Mouse (Mus musculus): ENCODE data around the gene Ctdsp2.

DNA sequence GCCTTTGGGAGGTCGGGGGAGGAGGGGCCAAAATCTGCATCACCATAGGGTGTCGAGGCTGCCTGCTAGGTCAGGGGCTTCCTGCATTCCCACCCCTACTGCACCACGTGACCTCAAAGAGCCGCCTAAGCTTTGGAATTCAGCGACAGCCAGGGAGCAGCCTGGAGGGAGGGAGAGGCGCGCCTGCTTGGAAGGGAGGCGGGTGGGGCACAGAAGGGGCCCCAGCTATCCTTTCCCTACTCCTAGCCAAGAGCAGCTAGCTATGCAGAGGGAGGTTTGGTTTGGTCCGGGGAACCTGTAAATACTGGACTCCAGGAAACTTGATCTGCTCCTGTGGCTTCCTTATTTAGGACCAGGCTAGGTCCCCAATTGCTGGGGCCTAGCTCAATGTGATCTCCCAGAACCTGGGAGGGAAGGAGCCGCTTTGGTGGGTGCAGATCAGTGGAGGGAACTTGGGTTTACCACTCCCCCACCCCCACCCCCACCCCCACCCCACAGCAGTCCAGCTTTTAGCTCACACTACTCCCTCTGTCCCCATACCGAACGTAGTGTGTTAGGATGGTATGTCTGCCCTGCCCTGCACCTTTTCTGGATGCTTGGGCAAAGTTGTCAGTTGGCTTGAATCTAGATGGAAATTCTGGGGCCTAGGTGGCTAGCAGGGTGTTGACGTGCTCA is 6.3 kb upstream of the Ctdsp2 start:
- TF ChIP-seq TAL1 (IDR thresholded peaks at IDR 0.05; ENCODE audit: low read length) (no peak), GATA1 (IDR thresholded peaks at IDR 0.05; ENCODE audit: low read length) (no peak)

Measured in erythroblast, embryonic 14.5 days (primary cell).